Mouse (Mus musculus): Measurements from ENCODE around the gene Lmbrd2. TPM values are rescaled to one million over a fixed set of nuclear protein-coding genes. Genes with fewer than 3 reads are reported as not detected.

Gene Lmbrd2
- polyA plus RNA-seq, 1 experiment from 2014 or later = 3.4 TPM

DNA sequence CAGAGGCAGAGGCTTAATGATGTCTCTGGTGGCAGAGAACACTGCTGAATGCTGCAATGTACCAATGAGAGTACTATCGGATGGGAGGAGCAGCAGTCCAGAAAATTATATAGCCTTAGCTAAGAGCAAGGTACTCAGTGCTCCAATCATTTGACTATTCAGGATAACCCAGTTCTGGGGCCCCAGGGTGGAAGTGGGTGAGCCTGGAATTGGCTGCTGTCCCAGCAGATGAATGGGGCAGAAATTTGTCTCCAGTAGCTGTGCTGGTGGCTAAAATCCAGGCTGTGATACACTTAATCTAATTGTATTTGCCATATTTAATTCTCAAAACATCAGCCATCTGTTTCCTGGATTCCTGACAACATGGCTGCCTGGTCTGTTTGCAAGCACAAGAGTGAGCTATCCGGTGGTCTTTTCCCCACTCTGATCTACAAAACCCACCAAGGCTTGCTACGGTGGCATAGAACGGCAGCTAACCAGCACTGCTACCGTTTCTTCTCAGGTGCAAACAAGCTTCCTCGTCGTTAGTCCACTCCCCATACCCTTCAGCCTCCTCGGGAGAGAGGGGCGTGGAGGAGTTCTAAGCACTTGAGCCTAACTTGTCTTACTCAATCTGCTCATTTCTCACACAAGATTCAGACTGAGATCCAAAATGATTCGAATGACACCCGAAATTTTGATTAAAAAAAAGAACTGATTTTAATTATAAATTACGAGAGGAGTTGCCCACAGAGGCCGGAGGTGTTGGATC lies 7.5 kb upstream of the Lmbrd2 start:
- Histone ChIP-seq H3K27me3 (ENCODE audit: insufficient read depth, low read length) (no peaks in the 10 kb centered on the region), H3K27ac (ENCODE audit: low read depth) (no peak overlapping the region), H3K9ac (no peak overlapping the region; the same call in 1 of the 2 replicates), H3K4me3 (ENCODE audit: low read depth, low read length) (no peak overlapping the region), H3K4me1 (ENCODE audit: insufficient read depth) (0 out of 2 replicates have a peak, but pooled peaks cover 9% of the 10 kb centered on the region), H3K36me3 (ENCODE audit: insufficient read depth) (peaks cover 84% of the 10 kb centered on the region), H3K9me3 (ENCODE audit: low read depth, low read length) (no peaks in the 10 kb centered on the region), H3K4me2 (no peak overlapping the region)
- no peak for DNase-seq
- no peak for ATAC-seq (ENCODE audit: insufficient read depth)
- WGBS = 75% methylated on average over 13 of the region's 13 CpGs
- TF ChIP-seq CTCF (IDR thresholded peaks at IDR 0.05; ENCODE audit: low read depth) = no peak

- WGBS = 30% methylated on average over 6 of the region's 6 CpGs
- Histone ChIP-seq H3K9me3 (ENCODE audit: low read depth, low read length) (no peaks in the 10 kb centered on the region), H3K36me3 (ENCODE audit: insufficient read depth) (peaks cover 74% of the 10 kb centered on the region), H3K4me2 (no peak overlapping the region), H3K4me3 (ENCODE audit: low read depth, low read length) (no peak overlapping the region), H3K27ac (ENCODE audit: low read depth) (peak overlapping the region; percentile 22; the same call in 1 of the 2 replicates), H3K27me3 (ENCODE audit: insufficient read depth, low read length) (no peaks in the 10 kb centered on the region), H3K9ac (no peak overlapping the region), H3K4me1 (ENCODE audit: insufficient read depth) (peaks cover 9% of the 10 kb centered on the region; the same call in 1 of the 2 replicates)
- ATAC-seq (ENCODE audit: insufficient read depth) (peak; percentile 67), DNase-seq (peak; percentile 85)
- no peak for TF ChIP-seq CTCF (IDR thresholded peaks at IDR 0.05; ENCODE audit: low read depth)
Measured at GRCm38 (mm10) chr15:9134891-9135507, 5.4 kb upstream of the Lmbrd2 start.

GRCm38 (mm10) chr15:9139447-9139846 lies 903 bp upstream of the Lmbrd2 start:
- ATAC-seq (ENCODE audit: insufficient read depth) (no peak), DNase-seq (peak; percentile 36)
- H3K27me3 ChIP-seq (ENCODE audit: insufficient read depth, low read length) = no peaks in the 10 kb centered on the region
- peak overlapping the region; percentile 5 for H3K27ac ChIP-seq (ENCODE audit: low read depth)
- H3K4me3 ChIP-seq (ENCODE audit: low read depth, low read length) = peak overlapping the region; percentile 91
- H3K4me2 ChIP-seq = peak overlapping the region; percentile 82
- no peaks in the 10 kb centered on the region for H3K9me3 ChIP-seq (ENCODE audit: low read depth, low read length)
- H3K36me3 ChIP-seq (ENCODE audit: insufficient read depth) = peaks cover 42% of the 10 kb centered on the region
- no peak for TF ChIP-seq CTCF (IDR thresholded peaks at IDR 0.05; ENCODE audit: low read depth)
- 11% methylated on average over 10 of the region's 10 CpGs for WGBS
- H3K4me1 ChIP-seq (ENCODE audit: insufficient read depth) = peaks cover 4% of the 10 kb centered on the region; the same call in 1 of the 2 replicates
- H3K9ac ChIP-seq = peak overlapping the region; percentile 65

- DNase-seq = peak; percentile 57
- peak overlapping the region; percentile 68 for H3K4me2 ChIP-seq
- H3K27me3 ChIP-seq (ENCODE audit: insufficient read depth, low read length) = no peaks in the 10 kb centered on the region
- H3K27ac ChIP-seq (ENCODE audit: low read depth) = peak overlapping the region; percentile 77
- H3K9me3 ChIP-seq (ENCODE audit: low read depth, low read length) = no peaks in the 10 kb centered on the region
- ATAC-seq (ENCODE audit: insufficient read depth) = peak; percentile 89
- peak overlapping the region; percentile 91 for H3K4me3 ChIP-seq (ENCODE audit: low read depth, low read length)
- no peak for TF ChIP-seq CTCF (IDR thresholded peaks at IDR 0.05; ENCODE audit: low read depth)
- no peaks in the 10 kb centered on the region; the same call in 1 of the 2 replicates for H3K4me1 ChIP-seq (ENCODE audit: insufficient read depth)
- under 1% methylated on average over 37 of the region's 37 CpGs for WGBS
- peak overlapping the region; percentile 82 for H3K9ac ChIP-seq
- peaks cover 37% of the 10 kb centered on the region for H3K36me3 ChIP-seq (ENCODE audit: insufficient read depth)
Measured at GRCm38 (mm10) chr15:9140684-9141171, 378 bp downstream of the Lmbrd2 start.

GRCm38 (mm10) chr15:9155325-9155724 lies 15.0 kb downstream of the Lmbrd2 start, which contains the start of gene Skp2:
TSS of gene Skp2 (minus strand) at chr15:9155425.
- Histone ChIP-seq H3K4me3 (ENCODE audit: low read depth, low read length) (no peak within 1 kb of the TSS), H3K4me1 (ENCODE audit: insufficient read depth) (no peaks in the 10 kb centered on the region), H3K9ac (no peak within 1 kb of the TSS), H3K27ac (ENCODE audit: low read depth) (no peak within 1 kb of the TSS), H3K36me3 (ENCODE audit: insufficient read depth) (peaks cover 31% of the 10 kb centered on the region), H3K27me3 (ENCODE audit: insufficient read depth, low read length) (no peaks in the 10 kb centered on the region), H3K4me2 (no peak within 1 kb of the TSS), H3K9me3 (ENCODE audit: low read depth, low read length) (no peaks in the 10 kb centered on the region)
- TF ChIP-seq CTCF (IDR thresholded peaks at IDR 0.05; ENCODE audit: low read depth) = no peak
- ATAC-seq (ENCODE audit: insufficient read depth) (no peak), DNase-seq (no peak)

DNA sequence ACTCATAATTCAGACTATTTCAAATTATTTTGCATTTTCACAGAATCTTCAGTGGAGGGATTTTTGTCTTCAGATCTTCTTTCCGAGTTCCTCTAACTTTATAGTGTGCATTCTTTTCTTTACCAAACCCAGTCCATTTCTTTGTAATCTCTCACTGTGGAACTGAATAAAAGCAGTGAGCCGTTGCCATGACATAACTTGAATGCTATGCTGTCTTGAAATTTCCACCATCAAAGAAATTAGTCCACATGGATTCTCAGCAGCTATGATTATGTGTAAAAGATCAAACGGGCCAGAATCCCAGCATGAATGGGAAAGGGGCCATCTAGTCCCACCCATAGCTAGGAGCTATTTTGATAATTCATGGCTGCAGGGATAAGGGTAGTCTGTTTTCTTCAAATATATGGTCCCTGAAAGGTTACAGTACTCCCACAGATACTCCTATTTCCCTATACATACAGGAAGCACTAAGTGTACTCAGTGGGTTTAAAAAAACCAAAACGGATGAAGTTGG lies 22.3 kb downstream of the Lmbrd2 start:
- ATAC-seq (ENCODE audit: insufficient read depth) (no peak), DNase-seq (no peak)
- no peaks in the 10 kb centered on the region for H3K9me3 ChIP-seq (ENCODE audit: low read depth, low read length)
- 83% methylated on average over 4 of the region's 4 CpGs for WGBS
- peaks cover 28% of the 10 kb centered on the region for H3K36me3 ChIP-seq (ENCODE audit: insufficient read depth)
- no peak overlapping the region for H3K9ac ChIP-seq
- no peak overlapping the region for H3K4me3 ChIP-seq (ENCODE audit: low read depth, low read length)
- H3K27ac ChIP-seq (ENCODE audit: low read depth) = no peak overlapping the region
- no peaks in the 10 kb centered on the region for H3K4me1 ChIP-seq (ENCODE audit: insufficient read depth)
- H3K27me3 ChIP-seq (ENCODE audit: insufficient read depth, low read length) = no peaks in the 10 kb centered on the region
- no peak for TF ChIP-seq CTCF (IDR thresholded peaks at IDR 0.05; ENCODE audit: low read depth)
- no peak overlapping the region for H3K4me2 ChIP-seq

GRCm38 (mm10) chr15:9164125-9164524 lies 23.8 kb downstream of the Lmbrd2 start:
- DNase-seq (no peak), ATAC-seq (ENCODE audit: insufficient read depth) (no peak)
- 65% methylated on average over 6 of the region's 6 CpGs for WGBS
- Histone ChIP-seq H3K27me3 (ENCODE audit: insufficient read depth, low read length) (no peaks in the 10 kb centered on the region), H3K27ac (ENCODE audit: low read depth) (no peak overlapping the region), H3K4me1 (ENCODE audit: insufficient read depth) (no peaks in the 10 kb centered on the region), H3K4me2 (no peak overlapping the region), H3K9me3 (ENCODE audit: low read depth, low read length) (no peaks in the 10 kb centered on the region), H3K4me3 (ENCODE audit: low read depth, low read length) (no peak overlapping the region), H3K9ac (no peak overlapping the region), H3K36me3 (ENCODE audit: insufficient read depth) (peaks cover 34% of the 10 kb centered on the region)
- no peak for TF ChIP-seq CTCF (IDR thresholded peaks at IDR 0.05; ENCODE audit: low read depth)
